Mouse (Mus musculus): ENCODE data around the gene Dnajc6. TPM values are rescaled to one million over a fixed set of nuclear protein-coding genes. Genes with fewer than 3 reads are reported as not detected.

Gene Dnajc6
- total and polyA plus RNA-seq, 3 experiments: 15.0 to 20.2 TPM; not detected in 1

- H3K9me3 ChIP-seq (replicated peaks; ENCODE audit: insufficient read depth, low read length): no peaks in the 10 kb centered on the region
- peak overlapping the region; percentile 94 for H3K27ac ChIP-seq (ENCODE audit: control insufficient read depth, low read depth, low read length)
- DNase-seq (ENCODE audit: low read depth, low spot score): peak; percentile 78
- peaks cover 5 to 9% of the 10 kb centered on the region in 2 experiments; a peak in 3 of 4 replicates for H3K4me1 ChIP-seq (ENCODE audit: control insufficient read depth in 1 of 2, insufficient read depth in 2 of 2, low read length in 2 of 2)
- TF ChIP-seq MXI1 (IDR thresholded peaks at IDR 0.05; ENCODE audit: low read depth, low read length) (peak; percentile 13; the same call in 1 of the 2 replicates), TBP (IDR thresholded peaks at IDR 0.05; ENCODE audit: low read depth, low read length) (peak; percentile 54), ZC3H11A (IDR thresholded peaks at IDR 0.05; ENCODE audit: low read depth, low read length) (no peak), POLR2AphosphoS2 (IDR thresholded peaks at IDR 0.05; ENCODE audit: low read length) (no peak), NELFE (IDR thresholded peaks at IDR 0.05; ENCODE audit: low read depth, low read length) (peak; percentile 13; the same call in 1 of the 2 replicates), EP300 (IDR thresholded peaks at IDR 0.05; ENCODE audit: low read depth in 1 of 2, low read length in 2 of 2) (0 out of 4 replicates have a peak, but pooled peaks of 1 of the 2 experiments have one; percentile 3), POLR2A (IDR thresholded peaks at IDR 0.05; ENCODE audit: control insufficient read depth in 1 of 2, insufficient read depth in 1 of 2, low read depth in 1 of 2, low read length in 2 of 2, poor library complexity in 1 of 2) (0 out of 4 replicates have a peak, but pooled peaks of 1 of the 2 experiments have one; percentile 1), MYC (IDR thresholded peaks at IDR 0.05; ENCODE audit: low read depth, low read length) (no peak), CHD1 (IDR thresholded peaks at IDR 0.05; ENCODE audit: low read depth, low read length) (no peak), TCF12 (IDR thresholded peaks at IDR 0.05; ENCODE audit: low read depth, low read length) (0 out of 2 replicates have a peak, but pooled peaks have one; percentile 7), USF1 (IDR thresholded peaks at IDR 0.05; ENCODE audit: low read depth, low read length) (no peak)
- peak overlapping the region; percentile 84 for H3K9ac ChIP-seq (ENCODE audit: control insufficient read depth, low read depth, low read length, poor library complexity, severe bottlenecking)
- peak overlapping the region; percentile 48 to 74 for H3K4me3 ChIP-seq (ENCODE audit: control insufficient read depth in 1 of 2, insufficient read depth in 1 of 2, low read depth in 2 of 2, low read length in 2 of 2)
- H3K79me2 ChIP-seq (ENCODE audit: control insufficient read depth, insufficient read depth, low read length, poor library complexity): peaks cover 50% of the 10 kb centered on the region
- H3K36me3 ChIP-seq (ENCODE audit: control insufficient read depth in 1 of 2, insufficient read depth in 2 of 2, low read length in 2 of 2): peaks cover 0 to 5% of the 10 kb centered on the region in 2 experiments; a peak in 2 of 4 replicates
- no peaks in the 10 kb centered on the region for H3K27me3 ChIP-seq (ENCODE audit: control insufficient read depth in 1 of 2, insufficient read depth in 2 of 2, low read length in 2 of 2)
These were observed 14.4 kb downstream of the Dnajc6 start for GRCm38 (mm10) chr4:101510904-101511210.

- TF ChIP-seq RCOR1 (IDR thresholded peaks at IDR 0.05; ENCODE audit: low read depth, low read length): no peak
- no peak for TF ChIP-seq KAT2A (conservative IDR thresholded peaks at IDR 0.05; ENCODE audit: low read depth, low read length)
- peak; percentile 66 for TF ChIP-seq ZNF384 (IDR thresholded peaks at IDR 0.05; ENCODE audit: low read depth, low read length)
- TF ChIP-seq MEF2A (IDR thresholded peaks at IDR 0.05; ENCODE audit: extremely low read depth, insufficient replicate concordance, low read depth, low read length, poor library complexity, severe bottlenecking): no peak
- TF ChIP-seq MYB (IDR thresholded peaks at IDR 0.05; ENCODE audit: low read depth, low read length): 0 out of 2 replicates have a peak, but pooled peaks have one; percentile 13
- no peak for TF ChIP-seq CTCF (IDR thresholded peaks at IDR 0.05 in 2 of 3, conservative IDR thresholded peaks at IDR 0.05 in 1 of 3; ENCODE audit: control insufficient read depth in 1 of 3, insufficient read depth in 1 of 3, low read depth in 2 of 3, low read length in 3 of 3, poor library complexity in 1 of 3, severe bottlenecking in 1 of 3)
- TF ChIP-seq USF2 (IDR thresholded peaks at IDR 0.05; ENCODE audit: borderline replicate concordance in 1 of 2, insufficient read depth in 1 of 2, low read depth in 1 of 2, low read length in 2 of 2): no peak
- TF ChIP-seq ZC3H11A (IDR thresholded peaks at IDR 0.05; ENCODE audit: low read depth, low read length): no peak
- TF ChIP-seq TBP (IDR thresholded peaks at IDR 0.05; ENCODE audit: low read depth, low read length): 0 out of 2 replicates have a peak, but pooled peaks have one; percentile 31
- peak; percentile 21; the same call in 1 of the 2 replicates for TF ChIP-seq MXI1 (IDR thresholded peaks at IDR 0.05; ENCODE audit: low read depth, low read length)
- no peak for TF ChIP-seq ZKSCAN1 (IDR thresholded peaks at IDR 0.05; ENCODE audit: low read depth, low read length)
- TF ChIP-seq MYC (IDR thresholded peaks at IDR 0.05; ENCODE audit: low read depth, low read length): peak; percentile 54; the same call in 1 of the 2 replicates
- no peak for TF ChIP-seq BHLHE40 (IDR thresholded peaks at IDR 0.05; ENCODE audit: borderline replicate concordance, low read depth, low read length)
- peak; percentile 40; the same call in 1 of the 2 replicates for TF ChIP-seq SIN3A (IDR thresholded peaks at IDR 0.05; ENCODE audit: low read length)
- TF ChIP-seq NELFE (IDR thresholded peaks at IDR 0.05; ENCODE audit: low read depth, low read length): 0 out of 2 replicates have a peak, but pooled peaks have one; percentile 20
- peaks cover 5 to 11% of the 10 kb centered on the region in 2 experiments; a peak in 3 of 4 replicates for H3K4me1 ChIP-seq (ENCODE audit: control insufficient read depth in 1 of 2, insufficient read depth in 2 of 2, low read length in 2 of 2)
- no peaks in the 10 kb centered on the region for H3K27me3 ChIP-seq (ENCODE audit: control insufficient read depth in 1 of 2, insufficient read depth in 2 of 2, low read length in 2 of 2)
- H3K9me3 ChIP-seq (replicated peaks; ENCODE audit: insufficient read depth, low read length): no peaks in the 10 kb centered on the region
- H3K9ac ChIP-seq (ENCODE audit: control insufficient read depth, low read depth, low read length, poor library complexity, severe bottlenecking): peak overlapping the region; percentile 67
- peaks cover 0 to 8% of the 10 kb centered on the region in 2 experiments; a peak in 2 of 4 replicates for H3K36me3 ChIP-seq (ENCODE audit: control insufficient read depth in 1 of 2, insufficient read depth in 2 of 2, low read length in 2 of 2)
- peak overlapping the region; percentile 70 for H3K27ac ChIP-seq (ENCODE audit: control insufficient read depth, low read depth, low read length)
- peak overlapping the region; percentile 51 to 74 for H3K4me3 ChIP-seq (ENCODE audit: control insufficient read depth in 1 of 2, insufficient read depth in 1 of 2, low read depth in 2 of 2, low read length in 2 of 2)
- H3K79me2 ChIP-seq (ENCODE audit: control insufficient read depth, insufficient read depth, low read length, poor library complexity): peaks cover 51% of the 10 kb centered on the region
- DNase-seq (ENCODE audit: low read depth, low spot score): peak; percentile 77
These were observed 15.5 kb downstream of the Dnajc6 start for GRCm38 (mm10) chr4:101511768-101512521.
